Mouse (Mus musculus): ENCODE results near the gene Haspin.

DNA sequence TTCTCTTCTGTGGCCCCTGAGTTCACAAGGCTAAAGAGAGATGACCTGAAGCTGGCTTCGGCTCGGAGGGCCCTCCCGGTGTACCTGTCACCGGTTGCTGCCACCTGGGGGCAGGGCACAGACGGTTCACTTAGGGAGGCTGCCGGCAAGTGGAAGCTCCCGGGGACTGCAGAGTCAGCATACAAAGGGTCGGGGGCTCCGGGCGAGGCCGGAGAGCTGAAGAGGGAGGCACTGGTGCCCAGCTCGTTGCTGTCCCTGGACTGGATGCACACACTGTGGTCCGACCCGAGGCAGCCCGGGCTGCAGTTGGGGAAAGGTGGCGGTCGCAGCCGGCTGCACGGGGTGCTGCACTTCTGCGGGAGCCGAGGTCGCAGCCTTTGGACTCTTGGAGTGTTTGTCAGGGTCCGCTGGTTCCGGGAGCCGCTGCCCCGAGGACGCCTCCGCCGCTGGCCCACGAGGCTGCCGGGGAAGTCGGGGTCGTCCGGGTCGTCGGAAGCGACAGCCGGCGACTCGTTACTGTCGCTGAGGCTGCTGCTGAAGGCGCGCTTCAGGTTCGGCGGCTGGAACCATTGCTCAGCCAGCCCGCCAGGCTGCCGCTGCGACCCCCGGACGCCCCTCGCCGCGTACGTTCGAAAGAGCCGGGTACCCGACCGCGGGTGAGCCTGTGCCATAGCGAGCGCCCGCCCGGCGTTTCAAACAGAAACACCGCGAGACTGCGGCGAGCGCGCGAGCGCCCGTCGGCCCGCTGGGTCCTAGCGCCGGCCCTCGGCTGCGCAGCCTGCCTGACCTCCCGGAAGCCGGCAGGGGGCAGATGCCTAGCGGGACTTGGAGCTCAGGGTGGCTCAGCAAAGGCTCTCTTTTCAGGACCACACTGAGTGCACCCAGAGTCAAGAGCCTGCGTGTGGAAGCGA is at the start of gene Haspin:
- TF ChIP-seq CTCF (IDR thresholded peaks at IDR 0.05; ENCODE audit: low read depth) (peak; percentile 98), EP300 (IDR thresholded peaks at IDR 0.05; ENCODE audit: low read depth) (no peak)

Data from liver, postnatal 0 days (tissue).